ENCODE assay signal across 8 mouse cellular contexts in the genomic region with DNA sequence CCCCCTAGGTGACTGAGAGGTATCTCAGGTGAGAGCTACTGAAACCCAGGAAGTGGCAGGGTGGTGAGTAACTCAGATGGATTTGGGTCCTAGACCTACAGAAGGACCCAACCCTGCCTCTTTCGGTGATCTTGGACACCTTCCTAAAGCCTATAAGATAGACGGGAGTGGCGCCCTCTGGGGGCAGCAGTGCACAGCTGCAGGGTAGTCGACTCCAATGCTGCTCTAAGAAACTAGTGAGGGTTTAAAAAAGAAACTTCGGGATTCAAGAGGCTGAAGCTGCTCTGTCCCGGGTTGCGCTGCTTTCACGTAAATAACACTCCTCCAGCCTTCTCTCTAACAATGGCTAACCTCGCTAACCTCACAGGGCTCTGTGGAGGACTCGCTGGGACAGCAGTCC. TPM values are rescaled to one million over a fixed set of nuclear protein-coding genes. Genes with fewer than 3 reads are reported as not detected.
DNase-seq lines count a peak whose midpoint lies in the region; ATAC-seq and TF ChIP-seq lines count a peak whose summit lies in the region.

No protein-coding gene starts in this region.

- 30% methylated on average over 10 of the region's 10 CpGs for WGBS in heart, postnatal 0 days
- WGBS in heart, embryonic 12.5 days, result 40% methylated on average over 10 of the region's 10 CpGs
- WGBS in limb, embryonic 11.5 days, result 37% methylated on average over 10 of the region's 10 CpGs

- peak; percentile 28 for TF ChIP-seq CTCF in heart, postnatal 0 days (IDR thresholded peaks at IDR 0.05; ENCODE audit: low read depth)
- TF ChIP-seq CTCF in brain, embryonic 14.5 days (IDR thresholded peaks at IDR 0.05; ENCODE audit: borderline replicate concordance, extremely low read depth, insufficient read depth, insufficient read length), result peak; percentile 46; the same call in 1 of the 2 replicates

- no peaks in the 10 kb centered on the region for H3K9me3 ChIP-seq in heart, postnatal 0 days (replicated peaks; ENCODE audit: control insufficient read depth, low read length)
- H3K9me3 ChIP-seq in heart, embryonic 12.5 days (replicated peaks), result no peaks in the 10 kb centered on the region
- H3K9me3 ChIP-seq in limb, embryonic 11.5 days (ENCODE audit: control insufficient read depth, low read length), result no peaks in the 10 kb centered on the region

- H3K4me2 ChIP-seq in heart, postnatal 0 days (ENCODE audit: low read depth, low read length), result no peak overlapping the region
- H3K4me2 ChIP-seq in heart, embryonic 12.5 days, result no peak overlapping the region
- H3K4me2 ChIP-seq in limb, embryonic 11.5 days (ENCODE audit: low read depth, severe bottlenecking), result no peak overlapping the region

- H3K36me3 ChIP-seq in heart, postnatal 0 days (replicated peaks; ENCODE audit: control insufficient read depth, insufficient read depth, low read length), result no peaks in the 10 kb centered on the region
- no peaks in the 10 kb centered on the region for H3K36me3 ChIP-seq in heart, embryonic 12.5 days
- no peaks in the 10 kb centered on the region for H3K36me3 ChIP-seq in limb, embryonic 11.5 days (ENCODE audit: control insufficient read depth, insufficient read depth, low read length)

- H3K27me3 ChIP-seq in heart, postnatal 0 days (ENCODE audit: control insufficient read depth, insufficient read depth, low read length), result no peaks in the 10 kb centered on the region
- peaks cover 9% of the 10 kb centered on the region for H3K27me3 ChIP-seq in heart, embryonic 12.5 days (replicated peaks)
- no peaks in the 10 kb centered on the region for H3K27me3 ChIP-seq in limb, embryonic 11.5 days (ENCODE audit: control insufficient read depth, insufficient read depth, low read length)

- TF ChIP-seq EP300 in heart, postnatal 0 days (IDR thresholded peaks at IDR 0.05; ENCODE audit: low read depth), result no peak

- ATAC-seq in heart, postnatal 0 days (ENCODE audit: insufficient read depth, low read depth), result no peak
- ATAC-seq in heart, embryonic 12.5 days (ENCODE audit: insufficient number of reproducible peaks, low FRiP score), result no peak
- no peak for ATAC-seq in limb, embryonic 11.5 days (ENCODE audit: insufficient number of reproducible peaks, low FRiP score, low TSS enrichment, low read depth)

- no peaks in the 10 kb centered on the region for H3K4me1 ChIP-seq in heart, postnatal 0 days (ENCODE audit: control insufficient read depth, insufficient read depth)
- H3K4me1 ChIP-seq in heart, embryonic 12.5 days (replicated peaks), result no peaks in the 10 kb centered on the region
- H3K4me1 ChIP-seq in limb, embryonic 11.5 days (ENCODE audit: control insufficient read depth, insufficient read depth, low read length), result no peaks in the 10 kb centered on the region

- no peak overlapping the region for H3K27ac ChIP-seq in heart, postnatal 0 days (ENCODE audit: low read depth)
- no peak overlapping the region for H3K27ac ChIP-seq in heart, embryonic 12.5 days (ENCODE audit: poor library complexity, severe bottlenecking)
- no peak overlapping the region for H3K27ac ChIP-seq in limb, embryonic 11.5 days (replicated peaks; ENCODE audit: low read depth, low read length)

- DNase-seq in heart, postnatal 0 days (ENCODE audit: low spot score), result no peak
- DNase-seq in CD4-positive, CD25-positive, alpha-beta regulatory T cell, adult 2 months (ENCODE audit: low read depth, low spot score), result peak; percentile 82
- DNase-seq in brain, embryonic 14.5 days (ENCODE audit: low read depth), result peak; percentile 8
- DNase-seq in limb, embryonic 11.5 days (ENCODE audit: low spot score), result peak; percentile 34
- peak; percentile 54 to 85 for DNase-seq in spleen, postnatal 4 days (ENCODE audit: low spot score in 2 of 2)
- DNase-seq in adipocyte (ENCODE audit: low spot score), result no peak
- no peak for DNase-seq in layer of hippocampus, adult 9-11 months

- H3K9ac ChIP-seq in heart, postnatal 0 days (replicated peaks; ENCODE audit: low read depth, low read length), result no peak overlapping the region
- no peak overlapping the region for H3K9ac ChIP-seq in heart, embryonic 12.5 days
- H3K9ac ChIP-seq in limb, embryonic 11.5 days (ENCODE audit: low read length), result no peak overlapping the region

- H3K4me3 ChIP-seq in heart, postnatal 0 days (ENCODE audit: low read depth, low read length), result no peak overlapping the region
- no peak overlapping the region for H3K4me3 ChIP-seq in heart, embryonic 12.5 days
- H3K4me3 ChIP-seq in limb, embryonic 11.5 days (ENCODE audit: low read depth, low read length), result no peak overlapping the region

- no peak for TF ChIP-seq POLR2A in brain, embryonic 14.5 days (IDR thresholded peaks at IDR 0.05; ENCODE audit: borderline replicate concordance, extremely low read depth, insufficient read depth, insufficient read length, poor library complexity, severe bottlenecking)

RNA-seq across cellular contexts. Expression of gene Opalin, which starts 23.4 kb away (rescaled TPM):
- total RNA-seq in heart, postnatal 0 days (2014; rRNA removed; ENCODE audit: low replicate concordance), result not detected in 2 replicates
- polyA plus RNA-seq in heart, postnatal 0 days (2015; fragmentation: Nextera tagmentation; extraction: Ambion mirVana), result not detected in 2 replicates
- 0.17 and 0.27 TPM in 2 replicates for polyA plus RNA-seq in heart, embryonic 12.5 days (2016; fragmentation: Nextera tagmentation; extraction: Ambion mirVana)
- polyA plus RNA-seq in brain, embryonic 14.5 days (2012; rRNA removed), result 0.08 TPM in 1 of 2 replicates, not detected in the other
- not detected in 2 replicates for polyA plus RNA-seq in limb, embryonic 11.5 days (2014; fragmentation: Nextera tagmentation; extraction: Ambion mirVana)

RNA-seq across cellular contexts. Expression of gene Dntt, which starts 24.5 kb away (rescaled TPM):
- not detected in 2 replicates for total RNA-seq in heart, postnatal 0 days (2014; rRNA removed; ENCODE audit: low replicate concordance)
- polyA plus RNA-seq in heart, postnatal 0 days (2015; fragmentation: Nextera tagmentation; extraction: Ambion mirVana), result not detected in 2 replicates
- not detected in 2 replicates for polyA plus RNA-seq in heart, embryonic 12.5 days (2016; fragmentation: Nextera tagmentation; extraction: Ambion mirVana)
- 0.04 TPM in 1 of 2 replicates, not detected in the other for polyA plus RNA-seq in brain, embryonic 14.5 days (2012; rRNA removed)
- not detected in 2 replicates for polyA plus RNA-seq in limb, embryonic 11.5 days (2014; fragmentation: Nextera tagmentation; extraction: Ambion mirVana)

RNA-seq across cellular contexts. Expression of gene Blnk, which starts 59.2 kb away (rescaled TPM):
- total RNA-seq in heart, postnatal 0 days (2014; rRNA removed; ENCODE audit: low replicate concordance), result not detected in 2 replicates
- polyA plus RNA-seq in heart, postnatal 0 days (2015; fragmentation: Nextera tagmentation; extraction: Ambion mirVana), result 0.26 and 0.29 TPM in 2 replicates
- polyA plus RNA-seq in heart, embryonic 12.5 days (2016; fragmentation: Nextera tagmentation; extraction: Ambion mirVana), result 0.14 and 0.19 TPM in 2 replicates
- polyA plus RNA-seq in brain, embryonic 14.5 days (2012; rRNA removed), result 0.25 and 0.53 TPM in 2 replicates
- polyA plus RNA-seq in limb, embryonic 11.5 days (2014; fragmentation: Nextera tagmentation; extraction: Ambion mirVana), result 0.97 and 1.5 TPM in 2 replicates

Comparison
In these comparisons a context has a peak if more than half of its experiments do, and no peak if none do; other contexts are left out.
1. DNase-seq: peak in CD4-positive, CD25-positive, alpha-beta regulatory T cell, adult 2 months (single experiment), brain, embryonic 14.5 days (single experiment), limb, embryonic 11.5 days (single experiment) and spleen, postnatal 4 days (2 of 2); none in heart, postnatal 0 days (single experiment), adipocyte (single experiment) and layer of hippocampus, adult 9-11 months (single experiment).